Mouse (Mus musculus): Measurements from ENCODE around the gene Pitpnc1. TPM values are rescaled to one million over a fixed set of nuclear protein-coding genes. Genes with fewer than 3 reads are reported as not detected.

Pitpnc1 gene
- total RNA-seq, 2 experiments from 2014 or later: 76.1 to 83.2 TPM

GRCm38 (mm10) chr11:107390540-107390939, 80.0 kb downstream of the Pitpnc1 start:
- intact Hi-C loops (cut with DNase I): no loop called here
- peak in 1 of 2 experiments; percentile 47 for DNase-seq (ENCODE audit: extremely low spot score in 1 of 2, low spot score in 2 of 2)

- DNase-seq (ENCODE audit: extremely low spot score in 1 of 2, low spot score in 2 of 2): peak in 1 of 2 experiments; percentile 29
- intact Hi-C loops (cut with DNase I): no loop called here
Measured at GRCm38 (mm10) chr11:107390001-107390400, 80.5 kb downstream of the Pitpnc1 start.

GRCm38 (mm10) chr11:107386481-107386880, 84.0 kb downstream of the Pitpnc1 start:
- intact Hi-C loops (cut with DNase I): loop anchor here (5.0 kb wide), 1 partner anchor 81 kb away; no protein-coding TSS in a partner anchor
- DNase-seq (ENCODE audit: extremely low spot score in 1 of 2, low spot score in 2 of 2): no peak

GRCm38 (mm10) chr11:107385306-107385705, 85.2 kb downstream of the Pitpnc1 start:
- intact Hi-C loops (cut with DNase I): loop anchor here (5.0 kb wide), 1 partner anchor 82 kb away; no protein-coding TSS in a partner anchor
- no peak for DNase-seq (ENCODE audit: extremely low spot score in 1 of 2, low spot score in 2 of 2)

- intact Hi-C loops (cut with DNase I): no loop called here
- no peak for DNase-seq (ENCODE audit: extremely low spot score in 1 of 2, low spot score in 2 of 2)
Measured at GRCm38 (mm10) chr11:107383985-107384384, 86.5 kb downstream of the Pitpnc1 start.

GRCm38 (mm10) chr11:107379965-107380364, 90.5 kb downstream of the Pitpnc1 start:
- intact Hi-C loops (cut with DNase I): no loop called here
- DNase-seq (ENCODE audit: extremely low spot score in 1 of 2, low spot score in 2 of 2): no peak

GRCm38 (mm10) chr11:107379089-107379845, 91.2 kb downstream of the Pitpnc1 start:
- peak; percentile 51 to 66 for DNase-seq (ENCODE audit: extremely low spot score in 1 of 2, low spot score in 2 of 2)
- intact Hi-C loops (cut with DNase I): no loop called here

GRCm38 (mm10) chr11:107377326-107377725, 93.2 kb downstream of the Pitpnc1 start:
- DNase-seq (ENCODE audit: extremely low spot score in 1 of 2, low spot score in 2 of 2): no peak
- intact Hi-C loops (cut with DNase I): no loop called here

GRCm38 (mm10) chr11:107376272-107376671, 94.2 kb downstream of the Pitpnc1 start:
- intact Hi-C loops (cut with DNase I): no loop called here
- DNase-seq (ENCODE audit: extremely low spot score in 1 of 2, low spot score in 2 of 2): peak in 1 of 2 experiments; percentile 79

GRCm38 (mm10) chr11:107375816-107376215, 94.7 kb downstream of the Pitpnc1 start:
- intact Hi-C loops (cut with DNase I): no loop called here
- DNase-seq (ENCODE audit: extremely low spot score in 1 of 2, low spot score in 2 of 2): peak in 1 of 2 experiments; percentile 42

- no peak for DNase-seq (ENCODE audit: extremely low spot score in 1 of 2, low spot score in 2 of 2)
- intact Hi-C loops (cut with DNase I): loop anchor here (5.0 kb wide), 1 partner anchor 46 kb away; no protein-coding TSS in a partner anchor
Measured at GRCm38 (mm10) chr11:107373569-107373968, 96.9 kb downstream of the Pitpnc1 start.

GRCm38 (mm10) chr11:107373154-107373553, 97.3 kb downstream of the Pitpnc1 start:
- intact Hi-C loops (cut with DNase I): loop anchor here (5.0 kb wide), 1 partner anchor 46 kb away; no protein-coding TSS in a partner anchor

GRCm38 (mm10) chr11:107372688-107373087, 97.8 kb downstream of the Pitpnc1 start:
- intact Hi-C loops (cut with DNase I): loop anchor here (5.0 kb wide), 1 partner anchor 45 kb away; no protein-coding TSS in a partner anchor
- DNase-seq (ENCODE audit: extremely low spot score in 1 of 2, low spot score in 2 of 2): peak in 1 of 2 experiments; percentile 68

More at GRCm38 (mm10) chr11:107373154-107373553, 97.3 kb downstream of the Pitpnc1 start:
- DNase-seq (ENCODE audit: extremely low spot score in 1 of 2, low spot score in 2 of 2): no peak

- no peak for DNase-seq (ENCODE audit: extremely low spot score in 1 of 2, low spot score in 2 of 2)
- intact Hi-C loops (cut with DNase I): loop anchor here (5.0 kb wide), 1 partner anchor 43 kb away; no protein-coding TSS in a partner anchor
Measured at GRCm38 (mm10) chr11:107370476-107370875, 100.0 kb downstream of the Pitpnc1 start.

GRCm38 (mm10) chr11:107369661-107370060, 100.8 kb downstream of the Pitpnc1 start:
- intact Hi-C loops (cut with DNase I): loop anchor here (5.0 kb wide), 1 partner anchor 42 kb away; no protein-coding TSS in a partner anchor
- DNase-seq (ENCODE audit: extremely low spot score in 1 of 2, low spot score in 2 of 2): no peak

GRCm38 (mm10) chr11:107365938-107366712, 104.4 kb downstream of the Pitpnc1 start:
- intact Hi-C loops (cut with DNase I): no loop called here
- no peak for DNase-seq (ENCODE audit: extremely low spot score in 1 of 2, low spot score in 2 of 2)

GRCm38 (mm10) chr11:107358695-107359094, 111.8 kb downstream of the Pitpnc1 start:
- intact Hi-C loops (cut with DNase I): loop anchor here (10.0 kb wide), 1 partner anchor 144 kb away; no protein-coding TSS in a partner anchor

GRCm38 (mm10) chr11:107356224-107356623, 114.3 kb downstream of the Pitpnc1 start:
- peak in 1 of 2 experiments; percentile 46 for DNase-seq (ENCODE audit: extremely low spot score in 1 of 2, low spot score in 2 of 2)

More at GRCm38 (mm10) chr11:107358695-107359094, 111.8 kb downstream of the Pitpnc1 start:
- DNase-seq (ENCODE audit: extremely low spot score in 1 of 2, low spot score in 2 of 2): peak in 1 of 2 experiments; percentile 11

GRCm38 (mm10) chr11:107355526-107355925, 115.0 kb downstream of the Pitpnc1 start:
- no peak for DNase-seq (ENCODE audit: extremely low spot score in 1 of 2, low spot score in 2 of 2)
- intact Hi-C loops (cut with DNase I): loop anchor here (10.0 kb wide), 1 partner anchor 141 kb away; no protein-coding TSS in a partner anchor

More at GRCm38 (mm10) chr11:107356224-107356623, 114.3 kb downstream of the Pitpnc1 start:
- intact Hi-C loops (cut with DNase I): loop anchor here (10.0 kb wide), 1 partner anchor 141 kb away; no protein-coding TSS in a partner anchor
